Mouse (Mus musculus) right cerebral cortex, postnatal 36 days (tissue): ENCODE results near the gene Frrs1l.

Source experiments
- DNase-seq, 2 experiments: peaks; one replicate each; pipeline ENCODE4 v3.0.0; 2022; ENCODE audit warnings: low spot score in 2 of 2, mixed read lengths in 1 of 2

The Frrs1l gene

DNA sequence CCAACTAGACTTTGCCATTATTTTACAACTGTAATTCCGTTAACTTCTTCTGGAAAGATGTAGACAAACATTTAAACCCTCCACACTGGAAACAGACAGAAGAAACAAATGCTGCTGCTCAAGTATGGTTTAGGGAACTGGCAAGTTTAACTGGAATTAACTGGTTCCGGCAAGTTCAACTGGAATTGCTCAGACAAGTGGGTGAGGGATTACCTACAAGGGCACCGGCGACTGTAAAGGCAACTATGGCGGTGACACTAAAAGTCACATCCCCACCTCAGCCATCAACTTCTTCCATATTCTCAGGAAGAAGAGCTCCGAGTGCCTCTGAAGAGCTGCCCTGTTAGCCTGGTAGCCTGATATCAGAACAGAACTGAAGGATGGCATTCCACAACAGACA is 75.9 kb downstream of the Frrs1l start:
- DNase-seq: no peak

DNA sequence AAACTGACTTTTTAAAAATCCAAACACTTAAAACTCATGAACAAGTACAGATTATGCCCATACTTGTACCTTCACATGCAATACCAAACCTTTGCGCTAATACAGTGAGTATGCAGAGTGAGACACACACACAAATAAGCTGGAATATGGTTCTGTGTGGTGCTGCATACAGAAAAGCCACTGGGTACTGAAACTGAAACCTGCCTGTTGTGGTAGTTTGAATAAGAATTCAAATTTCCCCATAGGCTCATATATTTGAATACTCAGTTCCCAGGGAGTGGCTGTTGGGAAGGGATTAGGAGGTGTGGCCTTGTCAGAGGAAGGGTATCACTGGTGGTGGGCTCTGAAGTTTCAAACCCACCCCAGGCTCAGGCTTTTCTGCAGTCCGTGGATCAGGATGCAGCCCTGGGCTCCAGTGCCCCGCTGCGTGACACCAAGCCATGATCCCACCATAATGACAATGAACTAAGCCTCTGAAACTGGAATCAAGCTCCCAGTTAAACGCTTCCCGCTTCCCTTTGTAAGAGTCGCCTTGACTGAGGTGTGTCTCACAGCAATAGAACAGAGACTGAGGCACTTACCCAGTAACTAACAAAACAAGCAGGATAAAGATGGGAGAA is 77.7 kb downstream of the Frrs1l start:
- DNase-seq: no peak

DNA sequence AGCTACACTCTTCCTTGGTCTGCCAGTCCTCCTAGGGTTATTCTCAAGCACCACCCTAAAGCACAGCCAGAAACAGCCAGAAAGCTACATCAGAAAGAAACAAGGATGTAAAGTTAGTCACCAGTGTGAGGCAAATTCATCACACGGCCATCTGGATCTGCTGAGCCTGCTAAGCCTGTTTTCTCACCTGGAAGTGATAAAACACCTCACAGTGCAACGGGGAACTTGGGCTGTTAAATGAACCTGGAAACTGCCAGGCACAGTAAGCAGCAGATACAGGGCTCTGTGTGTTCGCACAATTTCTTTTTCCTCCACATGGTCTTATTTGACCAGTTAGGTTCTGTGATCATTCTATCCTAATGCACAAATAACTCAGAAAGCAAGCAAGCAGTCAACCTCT is 80.6 kb downstream of the Frrs1l start:
- DNase-seq: no peak

DNA sequence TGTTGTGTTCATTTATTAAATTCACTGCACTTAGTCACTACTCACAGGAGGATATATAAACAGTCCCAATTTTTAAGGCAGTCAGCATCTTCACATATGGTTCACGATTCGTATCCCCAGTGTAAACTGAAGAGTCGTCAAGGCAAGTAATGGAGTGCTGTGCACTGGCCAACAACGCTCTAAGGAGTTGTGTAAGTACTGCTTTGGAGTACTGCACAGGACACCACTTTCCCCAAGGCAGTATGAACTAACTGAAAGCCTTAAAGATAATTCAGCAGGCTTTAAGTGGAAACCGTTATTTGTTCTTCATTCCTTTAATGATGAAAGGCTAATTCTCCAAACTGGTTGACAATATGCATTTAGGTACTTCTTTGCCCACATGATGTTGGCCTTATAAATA is 82.5 kb downstream of the Frrs1l start:
- DNase-seq: no peak
